Mouse (Mus musculus) c-Kit-positive CD71-positive TER-119-positive erythroid progenitor cells, embryonic 14.5 days (primary cell): ENCODE results near the gene Kdm8.

Experiments used
- DNase-seq: peaks from one replicate; pipeline ENCODE4 v3.0.0-alpha.2; 2013; ENCODE audit warnings: low spot score

The Kdm8 gene

DNA sequence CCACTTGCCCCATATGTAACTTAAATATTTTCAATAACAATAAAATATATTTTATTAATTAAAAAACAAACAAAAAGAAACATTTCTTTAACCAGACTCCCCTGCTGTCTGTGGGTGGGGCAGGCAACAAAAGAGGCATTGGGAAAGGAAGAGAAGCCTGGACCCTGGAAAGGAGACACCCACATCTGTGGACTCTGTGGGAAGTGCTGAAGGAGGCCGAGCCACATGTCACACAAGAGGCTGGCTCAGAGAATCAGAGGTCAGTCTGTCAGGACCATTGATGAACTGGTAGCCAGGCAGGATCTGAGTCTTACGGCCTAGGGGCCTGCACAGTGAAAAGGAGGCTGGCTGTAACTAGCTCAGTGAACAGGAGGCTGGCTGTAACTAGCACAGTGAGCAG is 17.7 kb downstream of the Kdm8 start:
- DNase-seq, result no peak

DNA sequence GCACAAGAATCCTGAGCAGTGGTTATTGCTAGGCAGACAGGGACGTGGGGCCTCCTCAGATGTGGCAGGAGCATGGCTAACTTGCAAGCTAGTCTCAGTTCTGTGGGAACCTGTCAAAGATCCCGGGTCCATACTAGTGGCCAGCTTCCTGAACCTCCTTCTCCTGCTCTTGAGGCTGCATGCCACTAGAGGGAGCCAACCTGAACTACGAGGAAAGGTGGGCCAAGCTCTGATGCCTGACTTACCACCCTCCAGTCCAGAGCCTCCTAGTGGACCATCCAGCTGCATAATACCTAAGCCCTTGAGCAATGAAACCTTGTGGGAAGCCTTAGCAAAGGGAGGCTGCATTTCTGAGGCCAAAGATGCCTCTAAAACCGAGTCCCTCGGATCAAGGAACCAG is 25.5 kb downstream of the Kdm8 start:
- peak; percentile 74 for DNase-seq

DNA sequence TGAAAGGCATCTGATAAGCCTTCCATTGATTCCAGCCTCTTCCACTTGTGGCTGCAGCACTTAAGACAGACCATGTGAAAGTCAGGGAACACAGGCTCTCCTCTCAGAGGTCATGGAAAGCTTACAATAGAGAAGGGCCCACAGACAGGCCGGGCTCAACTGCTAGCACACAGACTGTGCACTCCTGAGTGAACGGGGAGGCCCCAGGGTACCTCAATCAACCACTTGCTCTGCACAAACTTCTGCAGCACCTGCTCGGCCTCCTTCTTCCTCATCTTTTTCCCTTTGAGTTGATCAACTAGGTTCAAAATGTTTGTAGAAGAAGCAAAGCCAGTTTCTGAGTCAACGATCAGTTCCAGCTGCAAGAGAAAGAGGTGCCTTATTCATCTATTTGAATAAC is 26.4 kb downstream of the Kdm8 start:
- DNase-seq, result no peak

- DNase-seq, result peak; percentile 92
Observed at GRCm38 (mm10) chr7:125471991-125472741, 27.7 kb downstream of the Kdm8 start.

GRCm38 (mm10) chr7:125474535-125474934 is 30.1 kb downstream of the Kdm8 start:
- DNase-seq, result no peak

GRCm38 (mm10) chr7:125475601-125476251 is 31.2 kb downstream of the Kdm8 start:
- DNase-seq, result no peak

DNA sequence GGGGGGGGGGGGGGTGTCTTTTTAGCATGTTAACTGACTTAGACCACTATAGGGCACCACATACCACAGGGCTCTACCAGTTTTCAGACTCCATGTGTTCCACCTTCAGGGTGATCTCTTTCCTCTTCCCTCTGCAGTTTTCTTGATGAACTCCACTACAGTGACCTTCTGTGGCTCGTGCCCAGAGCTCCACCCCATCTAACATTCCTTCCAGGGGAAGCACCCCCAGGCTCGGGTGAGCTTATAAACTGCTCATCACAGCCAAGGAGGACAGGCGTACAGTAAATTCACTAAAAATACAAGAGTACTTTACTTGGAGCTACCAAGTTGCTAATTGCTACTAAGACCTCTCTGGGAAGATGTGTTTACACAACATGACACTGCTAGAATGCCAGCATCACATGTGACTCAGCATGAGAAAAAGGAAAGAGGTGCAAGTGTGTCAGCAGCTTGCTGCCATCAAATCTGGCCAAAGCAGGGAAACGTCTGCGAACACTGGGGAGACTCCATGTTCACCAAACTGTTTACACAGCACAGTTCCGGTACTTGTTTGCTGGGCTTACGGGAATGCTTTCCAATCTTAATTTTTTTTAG is 34.0 kb downstream of the Kdm8 start:
- DNase-seq, result no peak

DNA sequence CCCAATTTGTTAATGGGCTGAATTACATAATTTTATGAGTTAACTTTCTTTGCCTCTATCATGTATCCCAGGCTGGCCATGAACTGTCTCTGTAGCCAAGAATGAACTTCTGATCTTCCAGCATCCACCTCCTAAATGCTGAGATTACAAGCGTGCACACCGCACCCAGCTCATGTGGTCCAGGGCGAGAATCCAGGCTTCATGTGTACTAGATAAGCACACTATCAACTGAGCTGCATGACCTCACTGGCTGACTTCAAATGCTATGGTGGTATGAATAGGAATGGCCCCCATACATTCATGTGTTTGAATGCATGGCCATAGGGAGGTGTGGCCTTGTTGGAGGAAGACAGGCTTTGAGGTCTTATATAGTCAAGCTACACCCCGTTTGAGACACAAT is 36.0 kb downstream of the Kdm8 start:
- no peak for DNase-seq

GRCm38 (mm10) chr7:125482339-125482738 is 37.9 kb downstream of the Kdm8 start:
- DNase-seq, result no peak

DNA sequence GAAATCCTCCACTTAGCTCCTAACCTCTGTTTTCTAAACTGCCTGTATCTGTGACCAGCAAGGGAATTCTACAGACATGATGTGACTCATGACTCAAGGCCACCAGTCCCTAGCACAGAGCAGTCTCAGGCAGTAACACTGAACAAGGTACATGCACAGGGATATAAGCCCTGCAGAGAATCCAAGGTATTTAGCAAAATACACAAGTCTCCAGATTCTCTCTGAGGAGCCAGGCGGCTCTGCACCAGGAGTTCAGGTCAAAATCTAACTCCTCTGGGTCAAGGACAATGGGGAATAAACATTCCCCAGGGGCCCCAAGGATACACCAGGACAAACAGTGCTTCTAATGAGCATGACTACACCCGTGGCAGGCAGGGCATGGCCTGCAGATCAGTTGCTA is 38.4 kb downstream of the Kdm8 start:
- no peak for DNase-seq

GRCm38 (mm10) chr7:125484791-125485190 is 40.3 kb downstream of the Kdm8 start:
- no peak for DNase-seq

- DNase-seq, result no peak
Observed at GRCm38 (mm10) chr7:125486121-125486630, 41.7 kb downstream of the Kdm8 start.

DNA sequence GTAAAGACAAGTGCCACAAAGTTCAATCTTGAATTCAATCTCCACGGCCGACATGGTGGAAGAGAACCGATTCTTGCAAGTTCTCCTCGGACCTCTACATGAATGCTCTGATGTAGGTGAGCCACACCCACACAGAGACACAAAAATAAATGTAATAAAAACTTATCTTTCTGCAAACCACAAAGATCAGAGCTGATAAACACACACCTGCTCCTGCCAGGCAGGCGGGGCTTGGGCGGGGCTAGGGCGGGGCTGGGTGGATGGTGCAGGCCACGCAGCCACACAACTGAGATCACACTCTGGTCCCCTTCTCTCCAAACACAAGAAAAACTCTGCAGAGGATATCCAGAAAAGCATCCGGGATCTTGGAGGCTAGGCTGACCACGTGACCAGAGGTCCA is 42.6 kb downstream of the Kdm8 start:
- no peak for DNase-seq

DNA sequence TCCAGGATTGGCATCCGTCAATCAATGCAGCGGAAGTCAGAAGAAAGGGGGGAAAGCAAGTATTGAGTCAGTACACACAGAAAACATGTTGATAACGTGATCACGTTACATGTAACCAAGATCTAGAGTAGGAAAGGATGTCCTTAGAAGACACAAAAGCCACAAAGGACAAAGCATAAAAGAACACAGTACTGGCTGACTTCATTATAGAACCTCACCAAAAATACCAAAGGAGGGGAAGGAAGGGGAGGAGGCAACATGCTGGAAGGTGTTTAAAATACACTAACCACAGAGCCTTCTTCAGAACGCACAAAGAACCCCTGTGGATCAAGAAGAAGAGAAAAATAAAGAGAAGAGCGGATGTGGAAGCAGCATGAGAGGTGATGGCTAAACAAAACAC is 44.2 kb downstream of the Kdm8 start:
- no peak for DNase-seq

DNA sequence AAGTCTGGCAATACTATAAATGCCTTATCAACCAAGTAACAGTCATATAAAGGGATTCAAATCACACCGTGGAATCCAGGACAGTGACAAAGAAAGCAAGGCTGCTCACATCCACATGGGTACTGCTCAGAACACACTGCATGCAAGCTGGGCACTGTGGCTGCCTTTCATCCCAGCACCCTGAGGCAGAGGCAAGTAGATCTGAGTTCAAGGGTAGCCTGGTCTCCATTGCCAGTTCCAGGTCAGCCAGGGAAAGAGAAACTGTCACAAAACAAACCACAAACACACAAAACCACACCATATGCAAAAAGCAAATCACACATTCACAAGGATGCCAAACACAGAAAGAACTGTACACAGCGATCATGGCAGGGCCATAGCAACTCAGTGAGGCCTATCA is 45.2 kb downstream of the Kdm8 start:
- no peak for DNase-seq

- DNase-seq, result peak; percentile 94
Observed at GRCm38 (mm10) chr7:125490947-125491735, 46.7 kb downstream of the Kdm8 start, which contains the start of gene Nsmce1. TSS of gene Nsmce1 (minus strand) at chr7:125491596.

DNA sequence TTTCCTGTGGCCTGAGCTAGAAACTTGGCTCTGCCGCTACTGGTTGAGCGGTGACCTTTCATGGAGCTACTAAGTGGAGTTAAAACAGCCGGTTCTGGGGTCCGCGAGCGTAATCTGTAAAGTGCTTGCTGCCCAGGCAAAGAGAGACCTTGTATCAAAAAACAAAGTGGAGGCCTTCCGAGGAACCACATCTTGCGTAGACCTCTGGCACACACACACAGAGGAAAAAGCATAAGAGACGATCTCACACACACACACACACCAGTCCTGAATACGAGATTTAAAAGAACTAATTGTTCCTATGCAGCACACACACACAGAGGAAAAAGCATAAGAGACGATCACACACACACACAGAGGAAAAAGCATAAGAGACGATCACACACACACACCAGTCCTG is 47.3 kb downstream of the Kdm8 start:
- no peak for DNase-seq

DNA sequence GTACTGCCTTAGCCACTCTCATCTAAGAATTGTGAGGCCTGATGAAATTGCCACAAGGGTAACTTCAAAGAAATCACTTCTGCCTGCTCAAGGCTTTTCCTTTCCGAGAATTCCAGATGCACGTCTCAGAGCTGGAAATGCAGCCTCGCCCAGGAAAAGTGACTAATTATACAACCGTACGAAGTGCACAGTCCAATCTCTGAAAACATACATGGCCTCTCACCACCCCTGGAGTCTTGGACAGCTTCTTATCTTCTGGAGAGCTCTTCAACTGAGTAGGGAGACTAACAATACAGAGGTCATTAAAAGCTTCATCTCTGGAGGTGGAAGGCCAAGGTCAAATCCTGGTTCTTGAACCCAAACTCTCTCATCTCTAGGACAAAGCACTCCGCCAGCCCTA is 48.1 kb downstream of the Kdm8 start:
- DNase-seq, result no peak

GRCm38 (mm10) chr7:125495864-125496440 is 51.5 kb downstream of the Kdm8 start:
- no peak for DNase-seq

DNA sequence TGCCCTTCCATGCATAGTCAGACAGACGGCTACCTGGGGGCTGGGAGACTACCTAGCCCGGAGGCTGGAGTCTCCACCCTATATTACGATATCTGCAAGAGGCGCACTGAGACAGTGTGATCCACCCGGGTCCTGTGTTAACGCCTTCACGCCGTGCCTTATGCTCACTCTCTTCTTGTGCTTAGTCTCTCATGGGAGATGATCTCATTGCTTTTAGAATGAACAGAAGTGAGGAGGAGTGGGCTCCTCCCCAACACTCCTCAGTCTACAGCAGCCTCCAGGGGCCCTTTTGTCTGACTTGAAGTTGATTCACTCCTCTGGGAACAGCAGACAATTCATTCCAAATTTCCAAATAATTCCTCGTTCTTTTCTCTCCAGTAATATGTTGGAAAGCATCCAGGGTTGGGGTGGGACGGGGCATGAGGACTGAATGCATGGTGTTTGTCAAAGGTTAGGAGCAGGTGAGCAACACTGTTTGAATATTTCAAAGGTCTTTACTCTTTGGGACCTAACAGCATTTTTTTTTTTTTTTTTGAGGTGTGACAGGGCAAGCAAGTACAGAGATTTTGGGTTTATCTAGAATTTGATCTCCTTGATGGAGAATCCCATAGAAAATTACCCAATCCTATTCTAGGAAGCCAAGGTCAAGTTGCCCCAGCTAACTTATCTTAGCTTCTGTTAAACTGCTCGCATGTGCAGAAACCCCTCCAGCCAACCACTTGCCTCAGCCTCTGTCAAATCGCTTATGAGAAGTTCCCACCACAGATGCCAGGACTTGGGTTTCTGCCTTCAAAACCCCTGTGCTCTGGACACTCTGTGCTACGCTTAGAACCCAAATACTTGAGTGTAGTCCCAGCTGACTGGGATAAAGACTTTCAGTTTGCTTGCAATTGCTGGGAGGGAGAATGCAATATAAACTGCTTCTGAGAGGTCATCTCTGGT is 55.7 kb downstream of the Kdm8 start:
- no peak for DNase-seq

- no peak for DNase-seq
Observed at GRCm38 (mm10) chr7:125500879-125501278, 56.4 kb downstream of the Kdm8 start.
